Mouse (Mus musculus) liver, embryonic 15.5 days (tissue): ENCODE results near the gene Arhgap35. TPM values are rescaled to one million over a fixed set of nuclear protein-coding genes. Genes with fewer than 3 reads are reported as not detected.

Experiments
- ATAC-seq: fragments of 200-750 bp; cut with Nextera tagmentation; 2 replicates; pipeline ENCODE4 v1.8.0; 2017; ENCODE audit warnings: moderate number of reproducible peaks, mild to moderate bottlenecking, moderate library complexity; ENCODE audit not compliant: insufficient read depth
- H3K27ac ChIP-seq: fragments of 300-500 bp; sonication (generic); replicated peaks from 2 replicates; pipeline ENCODE4 v1.5.1; 2015; ENCODE audit warnings: mild to moderate bottlenecking, inconsistent platforms
- H3K27me3 ChIP-seq: fragments of 300-500 bp; sonication (generic); 2 replicates; pipeline ENCODE4 v1.6.1; 2015; ENCODE audit warnings: mild to moderate bottlenecking, inconsistent platforms
- H3K36me3 ChIP-seq: fragments of 300-500 bp; sonication (generic); replicated peaks from 2 replicates; pipeline ENCODE4 v1.6.1; 2015; ENCODE audit warnings: moderate library complexity, mild to moderate bottlenecking, inconsistent platforms
- H3K4me1 ChIP-seq: fragments of 300-500 bp; sonication (generic); replicated peaks from 2 replicates; pipeline ENCODE4 v1.6.1; 2015; ENCODE audit warnings: inconsistent platforms
- H3K4me2 ChIP-seq: fragments of 300-500 bp; sonication (generic); 2 replicates; pipeline ENCODE4 v1.6.1; 2015; ENCODE audit warnings: moderate library complexity, mild to moderate bottlenecking, inconsistent platforms
- H3K4me3 ChIP-seq: fragments of 300-500 bp; sonication (generic); replicated peaks from 2 replicates; pipeline ENCODE4 v1.5.1; 2015; ENCODE audit warnings: mild to moderate bottlenecking, inconsistent platforms
- H3K9ac ChIP-seq: fragments of 300-500 bp; sonication (generic); 2 replicates; pipeline ENCODE4 v1.6.1; 2015; ENCODE audit warnings: moderate library complexity, mild to moderate bottlenecking, inconsistent platforms
- H3K9me3 ChIP-seq: fragments of 300-500 bp; sonication (generic); replicated peaks from 2 replicates; pipeline ENCODE4 v1.6.1; 2016; ENCODE audit warnings: inconsistent platforms
- WGBS: fragments of 180-500 bp; shearing (Covaris S2); methylation state at CpG from one replicate; pipeline ENCODE4 v1.1.7; 2015; ENCODE audit warnings: mixed read lengths; ENCODE audit not compliant: insufficient replicate concordance; 5-methylcytosine and 5-hydroxymethylcytosine counted together
- polyA plus RNA-seq: library from polyadenylated mRNA; unstranded; fragments of >200 nt; fragmentation: Nextera tagmentation; extraction: Ambion mirVana; gene quantifications from 2 replicates; pipeline ENCODE4 v1.2.1, GENCODE M21; 2015

The Arhgap35 gene
- polyA plus RNA-seq, 1 experiment from 2014 or later, result 2.4 TPM

GRCm38 (mm10) chr7:16601683-16602102 is 13.1 kb downstream of the Arhgap35 start:
- peak; percentile 70 for ATAC-seq
- peaks cover 12% of the 10 kb centered on the region for H3K4me1 ChIP-seq
- no peaks in the 10 kb centered on the region for H3K36me3 ChIP-seq
- 1% methylated on average over 4 of the region's 4 CpGs for WGBS
- H3K27me3 ChIP-seq, result no peaks in the 10 kb centered on the region
- no peak overlapping the region for H3K4me3 ChIP-seq
- peak overlapping the region; percentile 12; the same call in 1 of the 2 replicates for H3K4me2 ChIP-seq
- peak overlapping the region; percentile 58 for H3K27ac ChIP-seq
- H3K9ac ChIP-seq, result no peak overlapping the region
- no peaks in the 10 kb centered on the region for H3K9me3 ChIP-seq

- H3K36me3 ChIP-seq, result no peaks in the 10 kb centered on the region
- H3K27ac ChIP-seq, result no peak overlapping the region
- no peaks in the 10 kb centered on the region for H3K27me3 ChIP-seq
- no peak overlapping the region for H3K9ac ChIP-seq
- 84% methylated on average over 2 of the region's 2 CpGs for WGBS
- no peak for ATAC-seq
- H3K4me2 ChIP-seq, result no peak overlapping the region
- H3K4me3 ChIP-seq, result no peak overlapping the region
- H3K9me3 ChIP-seq, result no peaks in the 10 kb centered on the region
- peaks cover 12% of the 10 kb centered on the region for H3K4me1 ChIP-seq
These were observed 15.8 kb downstream of the Arhgap35 start for GRCm38 (mm10) chr7:16599006-16599405.

GRCm38 (mm10) chr7:16591292-16591691 is 23.5 kb downstream of the Arhgap35 start:
- no peaks in the 10 kb centered on the region for H3K27me3 ChIP-seq
- H3K27ac ChIP-seq, result no peak overlapping the region
- H3K36me3 ChIP-seq, result 0 out of 2 replicates have a peak, but pooled peaks cover 2% of the 10 kb centered on the region
- no peak for ATAC-seq
- H3K9ac ChIP-seq, result no peak overlapping the region
- no peaks in the 10 kb centered on the region for H3K9me3 ChIP-seq
- 0 out of 2 replicates have a peak, but pooled peaks cover 4% of the 10 kb centered on the region for H3K4me1 ChIP-seq
- WGBS, result 49% methylated on average over 1 of the region's 1 CpGs
- no peak overlapping the region for H3K4me3 ChIP-seq
- H3K4me2 ChIP-seq, result no peak overlapping the region

GRCm38 (mm10) chr7:16587649-16588048 is 27.1 kb downstream of the Arhgap35 start:
- H3K36me3 ChIP-seq, result no peaks in the 10 kb centered on the region
- peaks cover 12% of the 10 kb centered on the region for H3K4me1 ChIP-seq
- WGBS, result 58% methylated on average over 3 of the region's 3 CpGs
- no peak overlapping the region for H3K27ac ChIP-seq
- H3K9ac ChIP-seq, result no peak overlapping the region
- H3K9me3 ChIP-seq, result no peaks in the 10 kb centered on the region
- no peaks in the 10 kb centered on the region for H3K27me3 ChIP-seq
- ATAC-seq, result no peak
- no peak overlapping the region for H3K4me3 ChIP-seq
- H3K4me2 ChIP-seq, result no peak overlapping the region

GRCm38 (mm10) chr7:16584384-16584783 is 30.4 kb downstream of the Arhgap35 start:
- Histone ChIP-seq H3K9me3 (no peaks in the 10 kb centered on the region), H3K36me3 (no peaks in the 10 kb centered on the region), H3K4me2 (no peak overlapping the region), H3K9ac (no peak overlapping the region), H3K27ac (no peak overlapping the region), H3K27me3 (no peaks in the 10 kb centered on the region), H3K4me3 (no peak overlapping the region), H3K4me1 (peaks cover 27% of the 10 kb centered on the region)
- no peak for ATAC-seq

GRCm38 (mm10) chr7:16583775-16584174 is 31.0 kb downstream of the Arhgap35 start:
- Histone ChIP-seq H3K9me3 (no peaks in the 10 kb centered on the region), H3K27me3 (no peaks in the 10 kb centered on the region), H3K4me2 (no peak overlapping the region), H3K36me3 (no peaks in the 10 kb centered on the region), H3K9ac (no peak overlapping the region), H3K27ac (no peak overlapping the region), H3K4me1 (peaks cover 27% of the 10 kb centered on the region), H3K4me3 (no peak overlapping the region)
- WGBS, result 72% methylated on average over 1 of the region's 1 CpGs
- no peak for ATAC-seq

GRCm38 (mm10) chr7:16582299-16582698 is 32.5 kb downstream of the Arhgap35 start:
- Histone ChIP-seq H3K9me3 (no peaks in the 10 kb centered on the region), H3K36me3 (no peaks in the 10 kb centered on the region), H3K4me1 (peaks cover 23% of the 10 kb centered on the region), H3K27me3 (no peaks in the 10 kb centered on the region), H3K9ac (no peak overlapping the region), H3K27ac (no peak overlapping the region), H3K4me3 (no peak overlapping the region), H3K4me2 (no peak overlapping the region)
- peak; percentile 42; the same call in 1 of the 2 replicates for ATAC-seq
- WGBS, result 32% methylated on average over 3 of the region's 3 CpGs

- Histone ChIP-seq H3K36me3 (no peaks in the 10 kb centered on the region), H3K27ac (peak overlapping the region; percentile 26; the same call in 1 of the 2 replicates), H3K27me3 (no peaks in the 10 kb centered on the region), H3K4me1 (peaks cover 27% of the 10 kb centered on the region), H3K9ac (no peak overlapping the region), H3K4me2 (no peak overlapping the region), H3K9me3 (no peaks in the 10 kb centered on the region), H3K4me3 (no peak overlapping the region)
- WGBS, result 51% methylated on average over 13 of the region's 13 CpGs
- peak; percentile 34; the same call in 1 of the 2 replicates for ATAC-seq
These were observed 33.3 kb downstream of the Arhgap35 start for GRCm38 (mm10) chr7:16581276-16582100.

GRCm38 (mm10) chr7:16576719-16577118 is 38.1 kb downstream of the Arhgap35 start:
- WGBS, result 34% methylated on average over 1 of the region's 1 CpGs
- H3K36me3 ChIP-seq, result no peaks in the 10 kb centered on the region
- no peak for ATAC-seq
- H3K9me3 ChIP-seq, result no peaks in the 10 kb centered on the region
- H3K4me2 ChIP-seq, result no peak overlapping the region
- H3K27me3 ChIP-seq, result no peaks in the 10 kb centered on the region
- no peak overlapping the region for H3K9ac ChIP-seq
- H3K4me3 ChIP-seq, result no peak overlapping the region
- no peak overlapping the region for H3K27ac ChIP-seq
- H3K4me1 ChIP-seq, result peaks cover 17% of the 10 kb centered on the region; the same call in 1 of the 2 replicates

GRCm38 (mm10) chr7:16571191-16571590 is 43.6 kb downstream of the Arhgap35 start:
- Histone ChIP-seq H3K4me2 (no peak overlapping the region), H3K27me3 (no peaks in the 10 kb centered on the region), H3K36me3 (no peaks in the 10 kb centered on the region), H3K4me3 (no peak overlapping the region), H3K9me3 (no peaks in the 10 kb centered on the region), H3K9ac (no peak overlapping the region), H3K27ac (no peak overlapping the region), H3K4me1 (0 out of 2 replicates have a peak, but pooled peaks cover 3% of the 10 kb centered on the region)
- no peak for ATAC-seq
- 87% methylated on average over 1 of the region's 1 CpGs for WGBS

GRCm38 (mm10) chr7:16570737-16571136 is 44.1 kb downstream of the Arhgap35 start:
- Histone ChIP-seq H3K27me3 (no peaks in the 10 kb centered on the region), H3K27ac (no peak overlapping the region), H3K9me3 (no peaks in the 10 kb centered on the region), H3K4me2 (no peak overlapping the region), H3K4me1 (no peaks in the 10 kb centered on the region), H3K4me3 (no peak overlapping the region), H3K36me3 (no peaks in the 10 kb centered on the region), H3K9ac (no peak overlapping the region)
- WGBS, result 63% methylated on average over 1 of the region's 1 CpGs
- ATAC-seq, result no peak
